Mouse (Mus musculus): ENCODE data around the gene Aar2.

GRCm38 (mm10) chr2:156605144-156605543 is 57.8 kb downstream of the Aar2 start:
- TF ChIP-seq ZC3H11A (IDR thresholded peaks at IDR 0.05; ENCODE audit: low read depth, low read length): no peak
- TF ChIP-seq NELFE (IDR thresholded peaks at IDR 0.05; ENCODE audit: low read depth, low read length): no peak
- no peak for TF ChIP-seq MAZ (IDR thresholded peaks at IDR 0.05; ENCODE audit: low read depth, low read length)
- no peak for TF ChIP-seq BHLHE40 (IDR thresholded peaks at IDR 0.05; ENCODE audit: low read depth, low read length)
- no peak for TF ChIP-seq CTCF (conservative IDR thresholded peaks at IDR 0.05 in 1 of 2, IDR thresholded peaks at IDR 0.05 in 1 of 2; ENCODE audit: low read depth in 2 of 2, low read length in 2 of 2)
- TF ChIP-seq UBTF (IDR thresholded peaks at IDR 0.05; ENCODE audit: low read depth, low read length): no peak
- TF ChIP-seq EP300 (IDR thresholded peaks at IDR 0.05; ENCODE audit: low read length): no peak
